In genomic region chr17:29304376-29305057, GRCm38 (mm10) we compare ENCODE assay signal across 10 mouse cellular contexts. TPM values are rescaled to one million over a fixed set of nuclear protein-coding genes. Genes with fewer than 3 reads are reported as not detected.
DNase-seq lines count a peak whose midpoint lies in the region; ATAC-seq and TF ChIP-seq lines count a peak whose summit lies in the region.
"Had no signal": no experiment of that assay in that cellular context is flagged by ENCODE, and none has a peak within 500 bp of the region (broad histone marks: within the 10 kb centered on the region; RNA-seq: fewer than 3 reads in every experiment).

No protein-coding gene starts in this region.

- no peak overlapping the region for H3K4me3 ChIP-seq in liver, embryonic 11.5 days (ENCODE audit: low read depth, low read length)
- H3K4me3 ChIP-seq in embryonic facial prominence, embryonic 13.5 days: no peak overlapping the region
- no peak overlapping the region for H3K4me3 ChIP-seq in limb, embryonic 14.5 days (replicated peaks; ENCODE audit: low read length)
- H3K4me3 ChIP-seq: myocyte had no signal

- 0 out of 2 replicates have a peak, but pooled peaks cover 2% of the 10 kb centered on the region for H3K27me3 ChIP-seq in liver, embryonic 11.5 days (replicated peaks; ENCODE audit: control insufficient read depth, insufficient read depth, low read length)
- no peaks in the 10 kb centered on the region for H3K27me3 ChIP-seq in embryonic facial prominence, embryonic 13.5 days
- no peaks in the 10 kb centered on the region for H3K27me3 ChIP-seq in limb, embryonic 14.5 days (ENCODE audit: control insufficient read depth, insufficient read depth, low read length)

- no peak overlapping the region for H3K9ac ChIP-seq in liver, embryonic 11.5 days (ENCODE audit: low read depth, low read length)
- no peak overlapping the region for H3K9ac ChIP-seq in embryonic facial prominence, embryonic 13.5 days
- H3K9ac ChIP-seq in limb, embryonic 14.5 days (ENCODE audit: low read depth, low read length, severe bottlenecking): 0 out of 2 replicates have a peak overlapping the region, but pooled peaks have one; percentile 12

- ATAC-seq in liver, embryonic 11.5 days (replicated peaks; ENCODE audit: low FRiP score): no peak
- ATAC-seq in embryonic facial prominence, embryonic 13.5 days (ENCODE audit: insufficient number of reproducible peaks, insufficient read depth, low FRiP score, low TSS enrichment, low read depth): no peak
- ATAC-seq in limb, embryonic 14.5 days (ENCODE audit: low FRiP score, low read depth): peak; percentile 39; the same call in 1 of the 2 replicates

- 37% methylated on average over 13 of the region's 13 CpGs for WGBS in liver, embryonic 11.5 days
- 39% methylated on average over 13 of the region's 13 CpGs for WGBS in embryonic facial prominence, embryonic 13.5 days
- WGBS in limb, embryonic 14.5 days: 41% methylated on average over 13 of the region's 13 CpGs

- no peak for TF ChIP-seq POLR2A in limb, embryonic 14.5 days (IDR thresholded peaks at IDR 0.05; ENCODE audit: borderline replicate concordance, extremely low read depth, insufficient read depth, insufficient read length)

- H3K4me1 ChIP-seq in liver, embryonic 11.5 days (replicated peaks; ENCODE audit: control insufficient read depth, insufficient read depth, low read length): peaks cover 7% of the 10 kb centered on the region
- H3K4me1 ChIP-seq in embryonic facial prominence, embryonic 13.5 days: peaks cover 43% of the 10 kb centered on the region
- peaks cover 33% of the 10 kb centered on the region for H3K4me1 ChIP-seq in limb, embryonic 14.5 days (ENCODE audit: control insufficient read depth, insufficient read depth, low read length)

- peaks cover 10% of the 10 kb centered on the region; the same call in 1 of the 2 replicates for H3K36me3 ChIP-seq in liver, embryonic 11.5 days (ENCODE audit: control insufficient read depth, insufficient read depth, low read length)
- peaks cover 27% of the 10 kb centered on the region for H3K36me3 ChIP-seq in embryonic facial prominence, embryonic 13.5 days
- H3K36me3 ChIP-seq in limb, embryonic 14.5 days (ENCODE audit: control insufficient read depth, insufficient read depth, low read length): peaks cover 13% of the 10 kb centered on the region

- H3K27ac ChIP-seq in liver, embryonic 11.5 days (ENCODE audit: low read depth, low read length): no peak overlapping the region
- peak overlapping the region; percentile 58; the same call in 1 of the 2 replicates for H3K27ac ChIP-seq in embryonic facial prominence, embryonic 13.5 days
- H3K27ac ChIP-seq in limb, embryonic 14.5 days (replicated peaks; ENCODE audit: low read depth, low read length): peak overlapping the region; percentile 43; the same call in 1 of the 2 replicates

- no peak overlapping the region for H3K4me2 ChIP-seq in liver, embryonic 11.5 days
- peak overlapping the region; percentile 39; the same call in 1 of the 2 replicates for H3K4me2 ChIP-seq in embryonic facial prominence, embryonic 13.5 days
- H3K4me2 ChIP-seq in limb, embryonic 14.5 days (replicated peaks; ENCODE audit: low read depth, low read length, severe bottlenecking): peak overlapping the region; percentile 10; the same call in 1 of the 2 replicates

- peak; percentile 21 for DNase-seq in liver
- DNase-seq in liver, embryonic 11.5 days (ENCODE audit: low spot score): no peak
- peak; percentile 43 for DNase-seq in limb, embryonic 14.5 days (ENCODE audit: low spot score)
- DNase-seq in thymus, adult 18-20 months: peak; percentile 49 to 76
- DNase-seq in adrenal gland, postnatal 25 days: no peak
- no peak for DNase-seq in ovary, adult 18-20 months (ENCODE audit: low spot score)
- no peak for DNase-seq in Muller cell, postnatal 12 days (ENCODE audit: inconsistent ontology term)

- no peaks in the 10 kb centered on the region for H3K9me3 ChIP-seq in liver, embryonic 11.5 days (ENCODE audit: control insufficient read depth, low read length)
- H3K9me3 ChIP-seq in embryonic facial prominence, embryonic 13.5 days: no peaks in the 10 kb centered on the region
- no peaks in the 10 kb centered on the region for H3K9me3 ChIP-seq in limb, embryonic 14.5 days (ENCODE audit: control insufficient read depth, low read length)
- H3K9me3 ChIP-seq: G1E had no signal

RNA-seq across cellular contexts. Expression of gene Pi16, which starts 13.0 kb away (rescaled TPM):
- 0.32 and 0.51 TPM in 2 replicates for polyA plus RNA-seq in liver, embryonic 11.5 days (2014; fragmentation: Nextera tagmentation; extraction: Ambion mirVana)
- polyA plus RNA-seq in embryonic facial prominence, embryonic 13.5 days (2015; fragmentation: Nextera tagmentation; extraction: Ambion mirVana): 0.23 and 0.27 TPM in 2 replicates
- 2.0 and 2.6 TPM in 2 replicates for polyA plus RNA-seq in limb, embryonic 14.5 days (2012; rRNA removed)
- polyA plus RNA-seq in limb, embryonic 14.5 days (2014; fragmentation: Nextera tagmentation; extraction: Ambion mirVana): 1.4 and 2.2 TPM in 2 replicates
- total RNA-seq in adrenal gland, postnatal 25 days (2021): 9.5 and 13.2 TPM in 2 replicates

RNA-seq across cellular contexts. Expression of gene BC004004, which starts 35.9 kb away (rescaled TPM):
- polyA plus RNA-seq in liver, embryonic 11.5 days (2014; fragmentation: Nextera tagmentation; extraction: Ambion mirVana): 70.9 and 72.7 TPM in 2 replicates
- 66.7 and 71.3 TPM in 2 replicates for polyA plus RNA-seq in embryonic facial prominence, embryonic 13.5 days (2015; fragmentation: Nextera tagmentation; extraction: Ambion mirVana)
- polyA plus RNA-seq in limb, embryonic 14.5 days (2012; rRNA removed): 58.7 and 64.6 TPM in 2 replicates
- polyA plus RNA-seq in limb, embryonic 14.5 days (2014; fragmentation: Nextera tagmentation; extraction: Ambion mirVana): 85.3 and 87.6 TPM in 2 replicates
- total RNA-seq in adrenal gland, postnatal 25 days (2021): 116 and 134 TPM in 2 replicates

RNA-seq across cellular contexts. Expression of gene Ppil1, which starts 40.5 kb away (rescaled TPM):
- polyA plus RNA-seq in liver, embryonic 11.5 days (2014; fragmentation: Nextera tagmentation; extraction: Ambion mirVana): 200 and 201 TPM in 2 replicates
- polyA plus RNA-seq in embryonic facial prominence, embryonic 13.5 days (2015; fragmentation: Nextera tagmentation; extraction: Ambion mirVana): 149 and 162 TPM in 2 replicates
- 76.5 and 78.5 TPM in 2 replicates for polyA plus RNA-seq in limb, embryonic 14.5 days (2012; rRNA removed)
- polyA plus RNA-seq in limb, embryonic 14.5 days (2014; fragmentation: Nextera tagmentation; extraction: Ambion mirVana): 130 and 132 TPM in 2 replicates
- total RNA-seq in adrenal gland, postnatal 25 days (2021): 22.3 and 28.9 TPM in 2 replicates

RNA-seq across cellular contexts. Expression of gene Mtch1, which starts 43.2 kb away (rescaled TPM):
- 147 and 149 TPM in 2 replicates for polyA plus RNA-seq in liver, embryonic 11.5 days (2014; fragmentation: Nextera tagmentation; extraction: Ambion mirVana)
- 284 and 299 TPM in 2 replicates for polyA plus RNA-seq in embryonic facial prominence, embryonic 13.5 days (2015; fragmentation: Nextera tagmentation; extraction: Ambion mirVana)
- 469 and 541 TPM in 2 replicates for polyA plus RNA-seq in limb, embryonic 14.5 days (2012; rRNA removed)
- polyA plus RNA-seq in limb, embryonic 14.5 days (2014; fragmentation: Nextera tagmentation; extraction: Ambion mirVana): 420 and 443 TPM in 2 replicates
- total RNA-seq in adrenal gland, postnatal 25 days (2021): 231 and 242 TPM in 2 replicates

RNA-seq across cellular contexts. Expression of gene Fgd2, which starts 56.2 kb away (rescaled TPM):
- 6.0 and 6.7 TPM in 2 replicates for polyA plus RNA-seq in liver, embryonic 11.5 days (2014; fragmentation: Nextera tagmentation; extraction: Ambion mirVana)
- 11.5 and 12.9 TPM in 2 replicates for polyA plus RNA-seq in embryonic facial prominence, embryonic 13.5 days (2015; fragmentation: Nextera tagmentation; extraction: Ambion mirVana)
- polyA plus RNA-seq in limb, embryonic 14.5 days (2012; rRNA removed): 9.4 and 10.8 TPM in 2 replicates
- polyA plus RNA-seq in limb, embryonic 14.5 days (2014; fragmentation: Nextera tagmentation; extraction: Ambion mirVana): 6.2 and 8.4 TPM in 2 replicates
- total RNA-seq in adrenal gland, postnatal 25 days (2021): 1.6 and 3.0 TPM in 2 replicates

Comparison
In these comparisons a context has a peak if more than half of its experiments do, and no peak if none do; other contexts are left out.
1. DNase-seq: peak in liver (single experiment), limb, embryonic 14.5 days (single experiment) and thymus, adult 18-20 months (2 of 2); none in liver, embryonic 11.5 days (single experiment), adrenal gland, postnatal 25 days (single experiment), ovary, adult 18-20 months (single experiment) and Muller cell, postnatal 12 days (single experiment).